Mouse (Mus musculus) MEL-GATA-1-ER (cell line): ENCODE results near the gene Gm13694.
A peak's percentile ranks its signal among the peaks of the same experiment; 100 is the strongest.
"Not testable (repeated sequence)": the region's sequence is repeated elsewhere in the genome, so short reads cannot be mapped to it uniquely, and the experiment has no call there.

ENCODE experiments used
- DNase-seq: peaks from one replicate; pipeline ENCODE4 v3.0.0-alpha.2; 2012; ENCODE audit warnings: low read depth; ENCODE audit errors: extremely low read depth

The Gm13694 gene

DNA sequence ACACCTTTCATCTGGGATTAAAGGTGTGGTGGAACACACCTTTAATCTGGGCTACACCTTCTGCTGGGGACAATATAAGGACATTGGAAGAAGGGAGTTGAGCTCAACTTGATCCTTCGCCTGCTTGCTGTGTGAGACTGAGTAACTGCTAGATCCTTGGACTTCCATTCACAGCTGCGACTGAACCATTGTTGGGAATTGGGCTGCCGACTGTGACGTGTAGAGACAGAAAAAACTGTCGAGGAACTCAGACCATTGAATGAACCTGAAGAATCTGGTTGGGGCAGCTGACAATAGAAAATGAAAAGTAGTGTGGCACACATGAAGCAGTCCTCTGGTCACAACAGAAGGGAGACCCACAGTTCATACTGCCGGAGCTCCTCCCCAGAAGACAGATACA, at the start of gene Gm13694:
TSS of gene Gm13694 (plus strand) at position 301 of the 400 bp plus-strand sequence.
- not testable (repeated sequence) for DNase-seq

DNA sequence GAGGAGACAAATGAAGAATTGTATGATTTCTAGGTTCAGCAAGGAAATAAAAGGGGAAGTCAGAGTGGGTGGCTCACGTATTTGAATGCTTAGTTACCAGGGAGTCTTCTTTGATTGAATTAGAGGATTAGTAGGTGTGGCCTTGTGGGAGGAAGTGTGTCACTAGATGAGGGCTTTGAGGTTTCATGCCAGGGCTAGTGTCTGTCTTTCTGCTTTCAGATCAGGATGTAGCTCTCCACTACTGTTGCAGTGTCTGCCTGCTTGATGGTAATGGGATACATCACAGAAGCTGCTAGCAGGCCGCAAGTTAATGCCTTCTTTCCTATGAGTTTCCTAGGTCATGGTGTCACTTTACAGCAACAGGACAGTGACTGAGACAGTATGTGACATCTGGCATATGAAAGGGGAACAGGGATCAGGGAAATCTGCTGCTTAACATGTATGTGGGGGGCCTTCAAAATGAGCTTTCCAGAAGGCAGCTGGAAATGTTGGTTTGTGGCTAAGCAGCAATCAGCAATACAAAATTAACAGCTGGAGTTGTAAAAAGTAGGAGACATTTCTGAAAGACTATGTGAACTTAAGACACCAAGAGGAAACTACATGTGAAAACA, 49.1 kb upstream of the Gm13694 start:
- DNase-seq = peak; percentile 43

DNA sequence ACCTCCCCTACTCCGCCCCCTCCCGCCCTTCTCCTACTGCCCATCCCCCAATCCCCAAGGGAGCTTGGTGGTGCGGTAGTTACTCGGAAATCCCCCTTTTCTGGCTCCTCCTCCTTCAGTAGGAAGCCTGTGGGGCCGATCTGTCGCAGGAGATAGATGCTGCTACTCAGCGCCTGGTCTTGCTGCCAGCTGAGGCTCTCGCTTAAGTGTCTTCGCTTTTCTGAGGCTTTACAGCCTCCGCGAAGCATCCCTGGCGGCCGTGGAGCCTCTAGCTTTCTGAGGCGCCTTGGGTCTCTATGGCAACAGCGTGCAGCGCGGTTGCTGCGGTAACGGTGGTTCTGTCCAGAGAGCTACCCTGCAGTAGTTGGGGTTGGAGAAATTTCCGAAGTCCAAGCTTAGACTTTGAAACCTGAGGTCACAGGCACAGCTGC, 37.8 kb upstream of the Gm13694 start, which contains the start of gene Zswim2:
TSS of gene Zswim2 (minus strand) at position 298 of the 431 bp plus-strand sequence.
- no peak for DNase-seq

DNA sequence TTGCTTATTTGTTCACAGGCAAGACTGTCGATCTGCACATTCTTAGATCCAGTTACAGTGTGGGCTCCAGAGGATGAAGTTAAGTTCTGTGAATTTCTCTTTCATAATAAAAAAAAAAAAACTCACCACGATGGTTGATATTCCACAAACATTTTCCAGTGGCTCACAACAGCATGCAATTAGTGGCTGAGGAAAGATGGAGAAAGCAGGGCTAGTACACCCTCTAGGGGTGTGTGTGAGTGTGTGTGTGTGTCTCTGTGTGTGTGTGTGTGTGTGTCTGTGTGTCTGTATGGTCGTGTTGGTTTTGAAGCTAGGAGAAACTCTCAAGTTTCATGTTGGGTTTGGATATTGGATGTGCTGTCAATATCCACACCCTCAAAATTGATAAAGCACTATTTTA, 37.4 kb upstream of the Gm13694 start:
- no peak for DNase-seq

DNA sequence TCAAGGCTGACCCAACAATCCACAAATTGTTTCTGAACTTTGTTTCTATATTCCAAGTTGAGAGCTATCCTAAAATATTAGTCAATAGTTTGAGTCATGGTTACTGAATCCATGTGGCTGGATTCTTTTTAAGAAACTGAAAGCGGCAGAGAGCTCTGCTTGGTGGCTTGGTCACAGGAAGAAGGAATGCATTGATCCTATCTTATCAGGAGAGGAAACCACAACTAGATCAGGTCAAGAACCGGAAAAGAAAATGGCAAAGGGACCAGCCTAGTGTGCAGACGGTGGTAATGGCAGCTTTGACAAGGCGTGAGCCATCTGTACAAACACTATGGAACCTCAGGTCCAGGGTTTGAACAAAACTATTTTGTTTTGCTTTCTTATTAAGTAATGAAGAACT, 36.9 kb upstream of the Gm13694 start:
- DNase-seq = no peak

DNA sequence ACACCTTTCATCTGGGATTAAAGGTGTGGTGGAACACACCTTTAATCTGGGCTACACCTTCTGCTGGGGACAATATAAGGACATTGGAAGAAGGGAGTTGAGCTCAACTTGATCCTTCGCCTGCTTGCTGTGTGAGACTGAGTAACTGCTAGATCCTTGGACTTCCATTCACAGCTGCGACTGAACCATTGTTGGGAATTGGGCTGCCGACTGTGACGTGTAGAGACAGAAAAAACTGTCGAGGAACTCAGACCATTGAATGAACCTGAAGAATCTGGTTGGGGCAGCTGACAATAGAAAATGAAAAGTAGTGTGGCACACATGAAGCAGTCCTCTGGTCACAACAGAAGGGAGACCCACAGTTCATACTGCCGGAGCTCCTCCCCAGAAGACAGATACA, 23.3 kb upstream of the Gm13694 start, which contains the start of gene Gm13698:
TSS of gene Gm13698 (plus strand) at position 301 of the 400 bp plus-strand sequence.
- not testable (repeated sequence) for DNase-seq

DNA sequence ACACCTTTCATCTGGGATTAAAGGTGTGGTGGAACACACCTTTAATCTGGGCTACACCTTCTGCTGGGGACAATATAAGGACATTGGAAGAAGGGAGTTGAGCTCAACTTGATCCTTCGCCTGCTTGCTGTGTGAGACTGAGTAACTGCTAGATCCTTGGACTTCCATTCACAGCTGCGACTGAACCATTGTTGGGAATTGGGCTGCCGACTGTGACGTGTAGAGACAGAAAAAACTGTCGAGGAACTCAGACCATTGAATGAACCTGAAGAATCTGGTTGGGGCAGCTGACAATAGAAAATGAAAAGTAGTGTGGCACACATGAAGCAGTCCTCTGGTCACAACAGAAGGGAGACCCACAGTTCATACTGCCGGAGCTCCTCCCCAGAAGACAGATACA, 17.5 kb upstream of the Gm13694 start, which contains the start of gene Gm13693:
TSS of gene Gm13693 (plus strand) at position 301 of the 400 bp plus-strand sequence.
- not testable (repeated sequence) for DNase-seq

DNA sequence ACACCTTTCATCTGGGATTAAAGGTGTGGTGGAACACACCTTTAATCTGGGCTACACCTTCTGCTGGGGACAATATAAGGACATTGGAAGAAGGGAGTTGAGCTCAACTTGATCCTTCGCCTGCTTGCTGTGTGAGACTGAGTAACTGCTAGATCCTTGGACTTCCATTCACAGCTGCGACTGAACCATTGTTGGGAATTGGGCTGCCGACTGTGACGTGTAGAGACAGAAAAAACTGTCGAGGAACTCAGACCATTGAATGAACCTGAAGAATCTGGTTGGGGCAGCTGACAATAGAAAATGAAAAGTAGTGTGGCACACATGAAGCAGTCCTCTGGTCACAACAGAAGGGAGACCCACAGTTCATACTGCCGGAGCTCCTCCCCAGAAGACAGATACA, 11.7 kb upstream of the Gm13694 start, which contains the start of gene Gm13695:
TSS of gene Gm13695 (plus strand) at position 301 of the 400 bp plus-strand sequence.
- not testable (repeated sequence) for DNase-seq

DNA sequence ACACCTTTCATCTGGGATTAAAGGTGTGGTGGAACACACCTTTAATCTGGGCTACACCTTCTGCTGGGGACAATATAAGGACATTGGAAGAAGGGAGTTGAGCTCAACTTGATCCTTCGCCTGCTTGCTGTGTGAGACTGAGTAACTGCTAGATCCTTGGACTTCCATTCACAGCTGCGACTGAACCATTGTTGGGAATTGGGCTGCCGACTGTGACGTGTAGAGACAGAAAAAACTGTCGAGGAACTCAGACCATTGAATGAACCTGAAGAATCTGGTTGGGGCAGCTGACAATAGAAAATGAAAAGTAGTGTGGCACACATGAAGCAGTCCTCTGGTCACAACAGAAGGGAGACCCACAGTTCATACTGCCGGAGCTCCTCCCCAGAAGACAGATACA, 5.9 kb upstream of the Gm13694 start, which contains the start of gene Gm13696:
TSS of gene Gm13696 (plus strand) at position 301 of the 400 bp plus-strand sequence.
- DNase-seq = not testable (repeated sequence)

DNA sequence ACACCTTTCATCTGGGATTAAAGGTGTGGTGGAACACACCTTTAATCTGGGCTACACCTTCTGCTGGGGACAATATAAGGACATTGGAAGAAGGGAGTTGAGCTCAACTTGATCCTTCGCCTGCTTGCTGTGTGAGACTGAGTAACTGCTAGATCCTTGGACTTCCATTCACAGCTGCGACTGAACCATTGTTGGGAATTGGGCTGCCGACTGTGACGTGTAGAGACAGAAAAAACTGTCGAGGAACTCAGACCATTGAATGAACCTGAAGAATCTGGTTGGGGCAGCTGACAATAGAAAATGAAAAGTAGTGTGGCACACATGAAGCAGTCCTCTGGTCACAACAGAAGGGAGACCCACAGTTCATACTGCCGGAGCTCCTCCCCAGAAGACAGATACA, 5.7 kb downstream of the Gm13694 start, which contains the start of gene Gm13697:
TSS of gene Gm13697 (plus strand) at position 301 of the 400 bp plus-strand sequence.
- DNase-seq = not testable (repeated sequence)

DNA sequence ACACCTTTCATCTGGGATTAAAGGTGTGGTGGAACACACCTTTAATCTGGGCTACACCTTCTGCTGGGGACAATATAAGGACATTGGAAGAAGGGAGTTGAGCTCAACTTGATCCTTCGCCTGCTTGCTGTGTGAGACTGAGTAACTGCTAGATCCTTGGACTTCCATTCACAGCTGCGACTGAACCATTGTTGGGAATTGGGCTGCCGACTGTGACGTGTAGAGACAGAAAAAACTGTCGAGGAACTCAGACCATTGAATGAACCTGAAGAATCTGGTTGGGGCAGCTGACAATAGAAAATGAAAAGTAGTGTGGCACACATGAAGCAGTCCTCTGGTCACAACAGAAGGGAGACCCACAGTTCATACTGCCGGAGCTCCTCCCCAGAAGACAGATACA, 11.5 kb downstream of the Gm13694 start, which contains the start of gene Gm13691:
TSS of gene Gm13691 (plus strand) at position 301 of the 400 bp plus-strand sequence.
- DNase-seq = not testable (repeated sequence)

DNA sequence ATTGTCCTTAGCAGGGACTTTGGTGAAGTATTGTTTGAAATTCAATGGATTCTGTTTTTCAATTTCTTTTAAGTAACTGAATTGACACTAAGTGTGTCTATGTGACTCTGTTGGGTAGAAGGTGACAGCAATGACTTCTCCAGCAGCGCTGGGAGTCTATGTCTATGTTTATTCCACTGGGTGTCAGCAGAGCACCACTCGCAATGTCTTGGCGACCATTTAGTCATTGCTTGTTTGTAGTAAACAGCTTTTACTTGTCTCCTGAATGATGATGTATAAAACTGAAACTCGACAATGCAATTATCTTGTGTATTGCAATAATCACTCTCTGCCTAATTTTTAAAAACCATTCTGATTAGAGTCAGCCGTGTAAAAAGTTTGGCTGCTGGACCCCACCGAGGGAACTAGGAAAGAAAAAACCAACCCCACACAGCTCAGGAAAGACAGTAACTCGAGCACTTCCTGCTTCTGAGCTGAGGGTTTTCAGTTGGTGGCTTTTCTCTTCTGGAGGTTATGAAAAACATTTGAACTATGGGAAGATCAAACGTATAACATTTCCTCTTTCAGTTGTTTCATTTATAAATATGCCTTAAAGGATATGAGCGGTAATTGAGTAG, 15.0 kb downstream of the Gm13694 start:
- DNase-seq = not testable (repeated sequence)

DNA sequence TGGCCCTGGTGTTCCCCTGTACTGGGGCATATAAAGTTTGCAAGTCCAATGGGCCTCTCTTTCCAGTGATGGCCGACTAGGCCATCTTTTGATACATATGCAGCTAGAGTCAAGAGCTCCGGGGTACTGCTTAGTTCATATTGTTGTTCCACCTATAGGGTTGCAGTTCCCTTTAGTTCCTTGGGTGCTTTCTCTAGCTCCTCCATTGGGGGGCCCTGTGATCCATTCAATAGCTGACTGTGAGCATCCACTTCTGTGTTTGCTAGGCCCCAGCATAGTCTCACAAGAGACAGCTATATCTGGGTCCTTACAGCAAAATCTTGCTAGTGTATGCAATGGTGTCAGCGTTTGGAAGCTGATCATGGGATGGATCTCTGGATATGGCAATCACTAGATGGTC, 15.8 kb downstream of the Gm13694 start:
- not testable (repeated sequence) for DNase-seq

DNA sequence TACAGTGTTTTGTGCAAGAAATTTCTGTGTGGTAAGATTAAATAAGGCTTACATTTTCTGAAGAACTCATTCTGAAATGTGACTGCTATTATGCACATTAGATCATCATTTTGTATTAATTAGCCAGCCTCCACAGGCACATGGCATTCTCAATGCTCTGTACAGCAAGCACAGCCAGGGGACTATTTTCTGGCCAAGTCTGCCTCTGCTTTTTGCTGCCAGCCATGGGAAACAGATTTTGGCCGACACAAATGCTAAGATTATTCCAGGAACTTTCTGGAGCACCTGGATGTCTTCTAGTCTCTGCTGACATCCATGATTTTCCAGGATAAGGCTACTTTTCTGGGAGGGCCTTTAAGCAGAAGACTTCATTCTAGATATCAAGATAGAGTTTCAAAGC, 30.2 kb downstream of the Gm13694 start:
- DNase-seq = no peak

DNA sequence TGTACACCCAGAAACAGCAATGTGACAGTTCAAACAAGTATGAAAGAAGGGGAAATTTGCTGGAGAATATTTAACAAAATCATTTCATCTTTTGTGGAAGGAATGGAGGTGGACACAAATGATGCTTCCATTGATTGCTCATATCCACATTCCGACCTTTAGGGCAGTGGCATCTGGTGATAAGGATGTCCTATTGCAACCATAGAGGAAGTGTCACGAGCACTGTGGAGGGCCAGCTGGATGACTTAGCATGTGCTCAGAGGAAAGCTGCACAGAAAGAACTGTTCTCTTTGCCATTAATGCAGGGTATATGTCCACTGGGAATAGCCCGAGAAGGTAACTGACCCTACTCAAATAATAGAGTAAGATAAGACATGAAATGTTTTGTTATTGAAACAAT, 31.1 kb downstream of the Gm13694 start:
- DNase-seq = no peak

DNA sequence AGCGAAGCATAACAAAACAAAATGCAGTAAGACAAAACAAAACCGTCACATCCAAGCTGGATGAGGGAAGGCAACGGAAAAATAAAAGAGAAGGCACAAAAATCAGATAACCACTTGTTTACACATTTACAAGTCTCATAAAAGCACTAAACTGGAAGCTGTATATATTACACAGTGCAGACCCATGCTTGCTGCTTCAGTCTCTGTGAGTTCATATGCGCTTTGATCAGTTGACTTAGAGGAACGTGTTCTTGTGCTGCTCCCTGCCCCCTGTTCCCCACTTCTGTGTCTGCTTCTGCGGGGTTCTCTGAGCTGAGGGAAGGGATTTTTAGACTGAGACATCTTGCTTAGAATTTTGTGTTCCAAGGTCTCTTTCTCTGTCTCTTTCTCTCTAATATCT, 35.8 kb downstream of the Gm13694 start:
- no peak for DNase-seq

DNA sequence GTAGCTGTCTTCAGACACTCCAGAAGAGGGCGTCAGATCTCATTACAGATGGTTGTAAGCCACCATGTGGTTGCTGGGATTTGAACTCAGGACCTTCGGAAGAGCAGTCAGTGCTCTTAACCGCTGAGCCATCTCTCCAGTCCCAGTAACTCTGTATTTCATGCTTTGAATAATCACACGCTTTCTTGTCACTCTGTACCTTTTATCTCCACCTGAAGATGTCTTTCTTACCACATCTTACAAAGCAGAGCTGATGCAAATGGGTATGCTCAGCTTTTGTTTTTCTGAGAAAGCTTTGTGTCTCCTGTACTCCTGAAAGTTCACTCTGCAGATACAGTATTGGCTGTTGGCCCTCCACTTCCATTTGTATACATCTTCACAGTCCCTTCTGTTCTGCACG, 37.6 kb downstream of the Gm13694 start:
- DNase-seq = not testable (repeated sequence)

DNA sequence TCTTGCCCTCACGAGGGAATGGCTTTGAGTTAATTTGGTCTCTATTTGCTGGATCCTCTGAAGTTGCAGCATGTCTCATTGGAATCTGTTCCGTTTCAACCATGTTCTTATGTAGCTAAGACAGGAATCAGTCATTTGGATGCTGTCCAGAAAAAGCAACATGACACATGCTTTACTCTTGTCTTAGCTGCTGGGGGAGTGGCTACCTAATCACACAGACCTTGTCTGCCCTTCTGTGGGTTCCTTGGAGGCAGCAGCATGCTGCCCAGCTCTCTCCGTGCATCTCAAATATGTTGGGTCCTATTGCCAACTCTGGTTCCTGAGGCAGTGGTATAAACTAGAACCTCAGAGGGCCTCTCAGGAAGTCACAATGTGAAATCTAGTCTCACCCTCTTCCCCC, 39.6 kb downstream of the Gm13694 start:
- DNase-seq = no peak

DNA sequence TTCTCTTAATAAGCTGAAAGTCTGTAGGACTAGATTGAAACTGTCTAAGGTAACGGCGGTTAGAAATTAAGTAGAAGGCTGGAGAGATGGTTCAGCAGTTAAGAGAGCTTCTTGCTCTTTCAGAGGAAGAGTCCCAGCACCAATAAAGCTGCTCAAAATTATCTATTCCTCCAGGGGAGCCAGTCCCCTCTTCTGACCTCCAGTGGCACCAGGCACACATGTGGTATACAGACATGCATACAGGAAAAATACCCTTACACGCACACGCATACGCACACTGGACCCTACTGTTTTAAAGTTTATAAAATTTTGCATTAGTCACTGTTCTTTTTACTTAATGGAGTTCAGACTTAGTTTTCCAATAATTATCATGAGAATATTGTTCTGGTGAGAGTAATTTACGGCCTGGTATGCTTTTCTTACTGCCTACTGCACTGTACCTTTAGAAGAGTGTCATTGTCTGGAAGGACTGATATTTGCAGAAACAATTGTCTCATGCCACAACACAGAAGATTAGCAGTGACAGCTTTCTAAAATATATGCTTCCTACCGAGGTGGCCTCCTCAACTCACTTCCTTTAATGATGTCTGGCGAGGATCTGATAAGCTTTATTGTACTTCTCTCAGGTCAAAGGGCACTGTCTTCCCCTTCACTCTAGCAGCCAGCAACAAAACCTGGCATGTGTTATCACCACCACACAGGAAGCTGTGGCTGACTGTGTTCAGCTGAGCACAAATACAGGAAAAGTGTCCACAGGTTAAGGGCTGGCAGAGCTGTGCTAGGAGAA, 41.0 kb downstream of the Gm13694 start:
- peak; percentile 52 for DNase-seq

DNA sequence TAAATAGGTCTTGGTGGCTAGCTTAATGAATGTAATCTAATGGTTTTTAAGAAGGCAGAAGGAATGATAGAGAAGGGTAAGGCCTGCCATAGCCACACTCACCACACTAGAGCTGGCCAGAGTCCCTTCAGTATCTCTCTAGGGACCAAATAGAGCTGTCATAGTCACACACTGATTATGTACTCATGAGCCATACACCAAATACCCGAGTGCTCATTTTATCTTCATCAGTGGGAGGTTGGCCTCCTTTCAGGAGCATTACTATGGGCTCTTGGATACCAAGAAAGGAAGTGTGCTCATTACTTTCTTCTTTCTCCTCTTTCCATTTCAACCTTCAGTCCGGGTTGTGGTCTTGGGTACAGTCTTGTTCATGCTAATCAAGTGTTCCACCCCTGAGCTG, 43.2 kb downstream of the Gm13694 start:
- DNase-seq = no peak

DNA sequence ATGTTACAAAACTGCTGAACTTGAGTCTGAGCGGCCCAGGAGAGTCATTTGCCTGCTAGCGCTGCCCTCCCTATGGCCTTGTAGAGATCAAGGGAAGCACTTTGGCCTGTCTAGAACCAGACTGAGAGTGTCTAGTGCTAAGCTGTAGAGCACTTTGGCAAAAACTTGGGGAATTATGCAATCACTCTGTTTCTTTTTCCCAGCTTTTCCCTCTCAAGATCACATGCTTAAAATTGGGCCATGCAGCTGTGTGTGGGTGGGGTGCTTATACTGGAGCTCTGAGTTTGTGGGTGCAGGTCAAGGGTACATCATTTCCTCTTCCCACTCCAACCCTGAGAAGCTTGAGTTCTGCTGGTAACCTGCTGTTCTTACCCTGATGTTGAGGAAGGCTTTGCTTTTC, 44.2 kb downstream of the Gm13694 start:
- DNase-seq = no peak

DNA sequence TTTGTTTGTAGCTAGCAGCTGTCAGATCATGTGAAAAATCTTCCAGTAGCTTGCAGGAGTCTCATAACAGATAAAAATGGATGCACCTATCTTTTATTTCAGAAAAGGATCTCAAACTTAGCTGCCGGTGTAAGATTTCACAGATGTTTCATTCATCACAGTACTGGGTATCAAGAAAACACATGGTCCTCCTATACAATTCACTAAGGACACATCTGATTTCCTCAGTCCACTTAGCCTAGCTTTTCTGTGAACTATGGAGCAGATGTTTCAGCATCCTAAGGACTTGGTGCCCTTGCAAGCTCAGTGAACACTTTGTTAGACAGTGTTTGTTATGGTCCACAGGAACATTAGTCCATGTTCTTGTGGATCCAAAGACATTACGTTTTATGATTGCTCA, 44.6 kb downstream of the Gm13694 start:
- no peak for DNase-seq
